Mouse (Mus musculus): Measurements from ENCODE around the gene Smarca4. TPM values are rescaled to one million over a fixed set of nuclear protein-coding genes. Genes with fewer than 3 reads are reported as not detected.

Smarca4 gene
- polyA plus RNA-seq, 1 experiment from 2014 or later, result 173 TPM

GRCm38 (mm10) chr9:21715298-21715697 is 99.3 kb downstream of the Smarca4 start:
- Histone ChIP-seq H3K36me3 (peaks cover 15% of the 10 kb centered on the region), H3K4me3 (no peak overlapping the region), H3K9me3 (0 out of 2 replicates have a peak, but pooled peaks cover 3% of the 10 kb centered on the region), H3K4me1 (replicated peaks) (no peaks in the 10 kb centered on the region), H3K27me3 (ENCODE audit: insufficient read depth, poor library complexity, severe bottlenecking) (no peaks in the 10 kb centered on the region), H3K27ac (no peak overlapping the region)
- DNase-seq (ENCODE audit: low spot score), result no peak
- 74% methylated on average over 4 of the region's 4 CpGs for WGBS

DNA sequence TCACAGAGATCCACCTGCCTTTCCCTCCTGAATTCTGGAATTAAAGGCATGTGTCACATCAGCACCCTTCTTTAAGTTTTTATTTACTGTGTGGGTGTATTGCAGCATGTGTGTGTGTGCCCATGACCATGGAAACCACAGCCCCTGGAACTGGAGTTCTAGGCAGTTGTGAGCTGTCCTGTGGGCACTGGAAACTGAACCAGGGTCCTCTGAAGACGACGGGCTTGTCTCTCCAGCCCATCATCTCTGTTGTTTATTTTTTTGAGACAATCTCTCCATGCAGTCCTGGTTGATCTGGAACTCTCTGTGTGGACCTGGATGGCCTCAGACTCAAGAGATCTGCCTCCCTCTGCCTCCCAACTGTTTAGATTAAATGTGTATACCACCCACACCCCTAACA is 101.0 kb downstream of the Smarca4 start:
- no peak overlapping the region for H3K27ac ChIP-seq
- no peak for DNase-seq (ENCODE audit: low spot score)
- 93% methylated on average over 2 of the region's 2 CpGs for WGBS
- H3K27me3 ChIP-seq (ENCODE audit: insufficient read depth, poor library complexity, severe bottlenecking), result no peaks in the 10 kb centered on the region
- H3K9me3 ChIP-seq, result 0 out of 2 replicates have a peak, but pooled peaks cover 3% of the 10 kb centered on the region
- H3K4me3 ChIP-seq, result no peak overlapping the region
- H3K36me3 ChIP-seq, result peaks cover 15% of the 10 kb centered on the region
- 0 out of 2 replicates have a peak, but pooled peaks cover 4% of the 10 kb centered on the region for H3K4me1 ChIP-seq (replicated peaks)

DNA sequence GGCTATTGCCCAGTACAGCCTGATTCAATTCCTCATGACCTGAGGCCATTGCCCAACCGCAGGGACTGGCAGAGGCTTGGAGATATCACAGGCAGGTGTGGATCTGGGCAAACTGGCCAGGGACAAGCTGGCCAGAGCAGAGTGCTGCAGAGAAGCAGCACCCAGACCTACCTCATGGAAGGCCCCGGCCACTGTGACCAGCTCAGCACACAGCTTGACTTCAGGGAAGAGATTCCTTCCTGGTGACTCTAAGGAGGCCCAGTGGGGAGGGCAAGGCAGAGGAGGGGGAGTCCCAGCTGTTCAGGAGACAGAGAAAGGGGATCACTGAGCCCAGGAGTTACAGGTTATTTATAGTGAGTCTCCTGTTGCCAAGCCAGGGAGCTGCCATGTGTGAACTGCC is 105.1 kb downstream of the Smarca4 start:
- Histone ChIP-seq H3K4me3 (no peak overlapping the region), H3K36me3 (peaks cover 13% of the 10 kb centered on the region), H3K27me3 (ENCODE audit: insufficient read depth, poor library complexity, severe bottlenecking) (no peaks in the 10 kb centered on the region), H3K27ac (peak overlapping the region; percentile 97), H3K9me3 (no peaks in the 10 kb centered on the region), H3K4me1 (replicated peaks) (peaks cover 30% of the 10 kb centered on the region)
- 77% methylated on average over 2 of the region's 2 CpGs for WGBS
- DNase-seq (ENCODE audit: low spot score), result no peak

DNA sequence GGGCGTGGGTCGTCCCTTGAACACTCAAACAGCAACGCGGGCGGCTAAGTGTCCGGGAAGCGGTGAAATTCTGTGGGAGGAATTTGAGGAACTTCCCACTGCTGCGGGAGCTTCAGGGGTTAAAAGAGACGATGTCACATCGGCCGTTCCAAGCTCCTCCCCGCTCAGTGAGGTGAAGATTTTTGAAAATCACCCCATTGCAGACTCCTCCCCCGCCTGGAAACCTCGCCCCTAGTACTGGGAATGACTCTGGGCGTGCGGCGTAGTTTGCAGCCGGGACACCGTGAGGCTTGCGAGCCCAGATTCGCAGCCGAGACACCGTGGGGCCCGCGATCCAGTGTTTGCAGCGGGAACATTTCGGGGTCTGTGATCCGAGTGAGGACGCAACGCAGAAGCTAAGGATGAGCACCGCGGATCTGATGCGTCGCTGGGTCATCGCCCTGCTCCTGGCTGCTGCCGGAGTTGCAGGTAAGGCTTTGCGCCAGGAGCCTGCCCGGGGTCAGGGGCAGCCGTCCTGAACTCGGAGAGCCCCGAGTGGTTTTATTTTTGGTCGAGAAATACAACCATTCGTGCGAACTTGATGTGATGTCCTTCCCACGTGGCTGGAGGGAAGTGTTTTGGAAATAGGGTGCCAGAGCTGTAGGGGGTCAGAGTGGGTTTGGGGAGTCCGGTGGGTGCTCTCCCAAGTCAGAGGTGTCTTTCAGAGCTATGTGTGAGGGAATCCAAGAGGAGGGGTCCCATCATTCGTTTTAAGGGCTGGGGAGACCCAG is 107.6 kb downstream of the Smarca4 start, which contains the start of gene Ldlr:
TSS of gene Ldlr (plus strand) at position 107 of the 770 bp plus-strand sequence.
- peak; percentile 89 for DNase-seq (ENCODE audit: low spot score)
- H3K4me1 ChIP-seq (replicated peaks), result peaks cover 37% of the 10 kb centered on the region
- peaks cover 39% of the 10 kb centered on the region for H3K36me3 ChIP-seq
- H3K27ac ChIP-seq, result peak within 1 kb of the TSS; percentile 97
- no peaks in the 10 kb centered on the region for H3K9me3 ChIP-seq
- no peaks in the 10 kb centered on the region for H3K27me3 ChIP-seq (ENCODE audit: insufficient read depth, poor library complexity, severe bottlenecking)
- H3K4me3 ChIP-seq, result peak within 1 kb of the TSS; percentile 82
- under 1% methylated on average over 47 of the region's 47 CpGs for WGBS

GRCm38 (mm10) chr9:21724147-21724536 is 108.2 kb downstream of the Smarca4 start:
- WGBS, result 0% methylated on average over 18 of the region's 18 CpGs

DNA sequence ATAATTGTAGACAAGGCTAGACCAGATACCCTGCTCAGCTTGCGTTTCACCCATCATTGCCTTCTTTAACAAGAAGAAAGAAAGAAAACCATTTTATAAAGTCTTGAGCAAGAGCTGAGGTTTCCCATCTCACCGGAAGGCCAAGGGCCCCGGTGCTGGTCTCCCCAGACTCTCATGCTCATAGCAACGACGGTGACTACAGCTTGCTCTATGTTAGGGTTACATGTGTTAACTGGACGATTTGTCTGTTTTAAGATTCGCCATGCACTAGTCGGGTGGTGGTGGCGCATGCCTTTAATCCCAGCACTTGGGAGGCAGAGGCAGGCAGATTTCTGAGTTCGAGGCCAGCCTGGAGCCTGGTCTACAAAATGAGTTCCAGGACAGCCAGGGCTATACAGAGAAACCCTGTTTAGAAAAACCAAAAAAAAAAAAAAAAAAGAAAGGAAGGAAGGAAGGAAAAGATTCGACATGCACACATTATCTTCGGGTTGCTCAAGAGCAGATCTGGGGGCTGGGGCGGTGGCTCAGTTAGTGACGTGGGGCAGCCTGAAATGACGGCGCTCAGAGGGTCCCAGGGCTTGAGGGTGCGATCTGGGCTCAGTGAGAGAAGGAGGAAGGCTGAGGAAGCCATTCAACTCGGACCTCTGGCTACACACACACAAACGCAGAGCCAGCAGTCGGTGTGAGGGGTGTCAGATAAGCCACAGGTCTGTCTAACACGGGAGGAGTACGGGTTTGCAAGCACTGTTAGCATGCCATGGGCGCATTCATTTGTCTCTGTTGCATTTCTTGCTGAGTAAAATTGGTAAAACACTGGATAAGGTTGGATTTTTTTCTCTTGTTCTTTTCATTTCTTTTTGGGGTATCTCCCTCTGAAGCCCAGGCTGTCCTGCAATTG is 109.5 kb downstream of the Smarca4 start:
- Histone ChIP-seq H3K36me3 (peaks cover 58% of the 10 kb centered on the region), H3K4me3 (peak overlapping the region; percentile 82), H3K27ac (peak overlapping the region; percentile 97), H3K9me3 (no peaks in the 10 kb centered on the region), H3K27me3 (ENCODE audit: insufficient read depth, poor library complexity, severe bottlenecking) (no peaks in the 10 kb centered on the region), H3K4me1 (replicated peaks) (peaks cover 43% of the 10 kb centered on the region)
- no peak for DNase-seq (ENCODE audit: low spot score)
- 87% methylated on average over 23 of the region's 23 CpGs for WGBS

More at GRCm38 (mm10) chr9:21724147-21724536, 108.2 kb downstream of the Smarca4 start:
- no peaks in the 10 kb centered on the region for H3K9me3 ChIP-seq
- H3K4me1 ChIP-seq (replicated peaks), result peaks cover 37% of the 10 kb centered on the region
- peak; percentile 95 for DNase-seq (ENCODE audit: low spot score)
- no peaks in the 10 kb centered on the region for H3K27me3 ChIP-seq (ENCODE audit: insufficient read depth, poor library complexity, severe bottlenecking)
- peak overlapping the region; percentile 97 for H3K27ac ChIP-seq
- H3K36me3 ChIP-seq, result peaks cover 44% of the 10 kb centered on the region
- peak overlapping the region; percentile 82 for H3K4me3 ChIP-seq

DNA sequence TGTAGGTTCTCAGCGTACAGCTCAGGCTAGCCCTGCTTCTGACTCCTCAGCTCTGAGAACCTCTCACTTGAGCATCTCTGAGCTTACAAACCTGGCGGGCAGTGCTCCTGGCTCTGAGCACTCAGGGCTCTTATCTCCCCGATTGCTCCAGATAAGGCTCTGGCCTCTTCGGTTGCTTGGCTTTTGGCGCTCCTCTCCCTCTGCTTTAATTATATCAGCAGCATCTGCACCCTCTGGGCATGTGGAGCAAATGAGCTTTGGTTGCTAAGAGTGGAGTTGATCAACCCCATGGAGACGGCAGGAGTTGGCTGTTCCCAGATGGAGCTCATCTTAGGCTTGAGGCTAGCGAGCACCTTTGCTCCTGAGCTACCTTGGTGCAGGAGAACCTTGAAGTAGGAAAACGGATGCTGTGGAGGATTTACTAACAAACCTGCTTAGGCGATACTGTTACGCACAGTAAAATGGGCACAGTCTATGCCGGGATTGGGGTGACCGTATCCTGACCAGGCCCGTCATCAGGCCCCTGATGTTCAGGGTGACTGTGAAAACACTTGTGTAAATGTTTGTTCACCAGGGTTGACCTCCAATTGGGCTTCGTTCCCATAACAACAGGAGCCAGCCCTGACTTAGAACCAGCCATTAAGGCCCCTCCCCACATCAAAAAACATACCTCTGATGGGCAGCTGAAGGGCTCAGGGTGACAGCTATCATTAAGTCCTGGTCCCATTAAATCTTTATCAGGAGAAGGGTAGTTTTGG is 110.4 kb downstream of the Smarca4 start:
- Histone ChIP-seq H3K36me3 (peaks cover 67% of the 10 kb centered on the region), H3K4me3 (peak overlapping the region; percentile 82), H3K9me3 (no peaks in the 10 kb centered on the region), H3K4me1 (replicated peaks) (peaks cover 39% of the 10 kb centered on the region), H3K27me3 (ENCODE audit: insufficient read depth, poor library complexity, severe bottlenecking) (no peaks in the 10 kb centered on the region), H3K27ac (peak overlapping the region; percentile 66; the same call in 1 of the 2 replicates)
- DNase-seq (ENCODE audit: low spot score), result no peak
- 83% methylated on average over 14 of the region's 14 CpGs for WGBS

DNA sequence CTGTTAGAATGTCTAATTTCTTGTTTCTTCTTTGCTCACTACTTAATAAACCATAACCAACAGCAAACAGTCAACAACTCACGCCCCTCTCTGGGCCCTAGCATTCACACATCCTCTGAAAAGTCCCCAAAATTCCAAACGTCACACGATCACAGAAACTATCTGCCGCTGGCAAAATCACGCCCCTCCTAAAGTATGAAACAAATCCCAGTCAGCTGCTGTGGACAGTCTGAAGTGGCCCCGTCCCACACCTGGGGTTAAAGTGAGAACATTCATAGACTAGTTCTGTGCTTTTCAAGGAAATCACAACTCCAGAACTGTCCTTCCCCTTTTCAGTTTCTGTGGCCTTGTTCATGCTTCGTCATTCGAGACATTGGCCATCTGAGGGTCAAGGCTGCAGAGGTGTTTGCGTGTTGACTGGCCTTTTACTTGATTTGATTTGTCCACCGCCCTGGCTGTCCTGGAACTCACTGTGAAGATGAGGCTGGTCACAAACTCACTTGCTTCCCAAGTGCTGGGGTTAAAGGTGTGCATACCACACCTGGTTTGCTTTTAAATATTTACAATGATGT is 112.4 kb downstream of the Smarca4 start:
- H3K36me3 ChIP-seq, result peaks cover 87% of the 10 kb centered on the region
- no peak overlapping the region for H3K27ac ChIP-seq
- 90% methylated on average over 10 of the region's 10 CpGs for WGBS
- H3K9me3 ChIP-seq, result no peaks in the 10 kb centered on the region
- no peaks in the 10 kb centered on the region for H3K27me3 ChIP-seq (ENCODE audit: insufficient read depth, poor library complexity, severe bottlenecking)
- no peak for DNase-seq (ENCODE audit: low spot score)
- peaks cover 29% of the 10 kb centered on the region for H3K4me1 ChIP-seq (replicated peaks)
- no peak overlapping the region for H3K4me3 ChIP-seq

GRCm38 (mm10) chr9:21729264-21729663 is 113.3 kb downstream of the Smarca4 start:
- Histone ChIP-seq H3K27me3 (ENCODE audit: insufficient read depth, poor library complexity, severe bottlenecking) (no peaks in the 10 kb centered on the region), H3K4me1 (replicated peaks) (peaks cover 29% of the 10 kb centered on the region), H3K36me3 (peaks cover 96% of the 10 kb centered on the region), H3K27ac (no peak overlapping the region), H3K4me3 (no peak overlapping the region), H3K9me3 (no peaks in the 10 kb centered on the region)
- no peak for DNase-seq (ENCODE audit: low spot score)
- 86% methylated on average over 7 of the region's 7 CpGs for WGBS

DNA sequence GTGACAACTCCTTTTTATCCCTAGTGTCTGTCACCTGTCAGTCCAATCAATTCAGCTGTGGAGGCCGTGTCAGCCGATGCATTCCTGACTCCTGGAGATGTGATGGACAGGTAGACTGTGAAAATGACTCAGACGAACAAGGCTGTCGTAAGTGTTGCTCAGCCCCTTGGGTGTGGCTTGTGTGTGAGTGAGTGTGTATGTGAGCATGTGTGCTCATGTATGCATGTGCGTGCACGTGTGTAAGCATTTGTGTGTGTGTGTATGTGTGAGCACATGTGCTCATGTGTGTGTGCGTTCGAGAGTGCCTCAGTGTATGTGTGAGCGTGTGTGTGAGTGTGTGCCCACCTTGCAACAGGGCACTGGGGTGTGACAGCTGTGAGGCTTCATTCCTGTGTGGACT is 116.3 kb downstream of the Smarca4 start:
- peaks cover 100% of the 10 kb centered on the region for H3K36me3 ChIP-seq
- H3K9me3 ChIP-seq, result no peaks in the 10 kb centered on the region
- H3K27me3 ChIP-seq (ENCODE audit: insufficient read depth, poor library complexity, severe bottlenecking), result no peaks in the 10 kb centered on the region
- DNase-seq (ENCODE audit: low spot score), result no peak
- no peak overlapping the region for H3K27ac ChIP-seq
- H3K4me1 ChIP-seq (replicated peaks), result peaks cover 5% of the 10 kb centered on the region; the same call in 1 of the 2 replicates
- H3K4me3 ChIP-seq, result no peak overlapping the region
- 95% methylated on average over 9 of the region's 9 CpGs for WGBS

GRCm38 (mm10) chr9:21733446-21733845 is 117.5 kb downstream of the Smarca4 start:
- peaks cover 5% of the 10 kb centered on the region; the same call in 1 of the 2 replicates for H3K4me1 ChIP-seq (replicated peaks)
- H3K9me3 ChIP-seq, result no peaks in the 10 kb centered on the region
- H3K27me3 ChIP-seq (ENCODE audit: insufficient read depth, poor library complexity, severe bottlenecking), result no peaks in the 10 kb centered on the region
- DNase-seq (ENCODE audit: low spot score), result no peak
- no peak overlapping the region for H3K4me3 ChIP-seq
- peaks cover 100% of the 10 kb centered on the region for H3K36me3 ChIP-seq
- no peak overlapping the region for H3K27ac ChIP-seq
- WGBS, result 87% methylated on average over 17 of the region's 17 CpGs

GRCm38 (mm10) chr9:21733989-21734388 is 118.0 kb downstream of the Smarca4 start:
- WGBS, result 95% methylated on average over 7 of the region's 7 CpGs
- H3K36me3 ChIP-seq, result peaks cover 100% of the 10 kb centered on the region

More at GRCm38 (mm10) chr9:21733989-21734388, 118.0 kb downstream of the Smarca4 start:
- peaks cover 5% of the 10 kb centered on the region; the same call in 1 of the 2 replicates for H3K4me1 ChIP-seq (replicated peaks)
- no peak for DNase-seq (ENCODE audit: low spot score)
- H3K27me3 ChIP-seq (ENCODE audit: insufficient read depth, poor library complexity, severe bottlenecking), result no peaks in the 10 kb centered on the region
- H3K27ac ChIP-seq, result no peak overlapping the region
- no peaks in the 10 kb centered on the region for H3K9me3 ChIP-seq
- no peak overlapping the region for H3K4me3 ChIP-seq

Data from hindbrain, embryonic 10.5 days (tissue).